Mouse (Mus musculus): ENCODE measurements around the gene A530016L24Rik. TPM values are rescaled to one million over a fixed set of nuclear protein-coding genes. Genes with fewer than 3 reads are reported as not detected.
A peak's percentile ranks its signal among the peaks of the same experiment; 100 is the strongest.

The A530016L24Rik gene
- total and polyA plus RNA-seq, 3 experiments: not detected

- H3K79me2 ChIP-seq (replicated peaks; ENCODE audit: control insufficient read depth, extremely low read depth, insufficient read depth, poor library complexity, severe bottlenecking): no peaks in the 10 kb centered on the region
- DNase-seq (ENCODE audit: extremely low read depth): no peak
- peaks cover 9 to 41% of the 10 kb centered on the region in 2 experiments for H3K4me1 ChIP-seq (ENCODE audit: control insufficient read depth in 1 of 2, insufficient read depth in 2 of 2)
- H3K9ac ChIP-seq (ENCODE audit: insufficient read depth, low read depth): no peak overlapping the region
- no peaks in the 10 kb centered on the region for H3K27me3 ChIP-seq (replicated peaks)
- no peak overlapping the region for H3K27ac ChIP-seq (ENCODE audit: insufficient read depth, low read depth)
- no peak overlapping the region for H3K4me2 ChIP-seq (ENCODE audit: insufficient read depth, low read depth, poor library complexity, severe bottlenecking)
- in situ Hi-C loops (cut with MboI; ENCODE audit: low pct_ligation_motif_present, low pct_unique_long_range_greater_than_20kb, low sequenced_read_pairs): no loop called here
- no peak overlapping the region for H3K4me3 ChIP-seq (replicated peaks in 1 of 3; ENCODE audit: low read depth in 2 of 3, low read length in 2 of 3, poor library complexity in 1 of 3)
- dilution Hi-C loops (cut with MboI; ENCODE audit: extremely low pct_ligation_motif_present, extremely low pct_unique_long_range_greater_than_20kb, low sequenced_read_pairs): no loop called here
- no peaks in the 10 kb centered on the region for H3K36me3 ChIP-seq (replicated peaks in 1 of 2; ENCODE audit: control insufficient read depth in 1 of 2, insufficient read depth in 1 of 2, low read length in 1 of 2)
- H3K9me3 ChIP-seq (replicated peaks; ENCODE audit: low read length): no peaks in the 10 kb centered on the region
- TF ChIP-seq ZKSCAN1 (IDR thresholded peaks at IDR 0.05; ENCODE audit: borderline replicate concordance, low read depth, low read length) (no peak), CTCF (conservative IDR thresholded peaks at IDR 0.05 in 1 of 2, IDR thresholded peaks at IDR 0.05 in 1 of 2; ENCODE audit: low read depth in 2 of 2, low read length in 2 of 2) (peak; percentile 24 to 28; a peak in 1 of 4 replicates), UBTF (IDR thresholded peaks at IDR 0.05; ENCODE audit: low read depth, low read length) (no peak), POLR2AphosphoS2 (IDR thresholded peaks at IDR 0.05; ENCODE audit: low read depth, low read length) (no peak)
Measured at GRCm38 (mm10) chr12:112549287-112549686, 60.0 kb downstream of the A530016L24Rik start.

Other genes with a start within 250 kb of the A530016L24Rik start
- not detected in 2 replicates for gene Tmem179, start 27.3 kb downstream of the A530016L24Rik start, total RNA-seq (2012; rRNA removed)
- gene Tmem179, start 27.3 kb downstream of the A530016L24Rik start, total RNA-seq (2014; rRNA removed): not detected in 2 replicates
- not detected in 2 replicates for gene Tmem179, start 27.3 kb downstream of the A530016L24Rik start, polyA plus RNA-seq (2012; ENCODE audit: insufficient read length, low read depth)
- 29.7 and 36.6 TPM in 2 replicates for gene Inf2, start 99.3 kb downstream of the A530016L24Rik start, total RNA-seq (2012; rRNA removed)
- gene Inf2, start 99.3 kb downstream of the A530016L24Rik start, total RNA-seq (2014; rRNA removed): 13.5 and 13.9 TPM in 2 replicates
- gene Inf2, start 99.3 kb downstream of the A530016L24Rik start, polyA plus RNA-seq (2012; ENCODE audit: insufficient read length, low read depth): 129 and 131 TPM in 2 replicates
- gene Adssl1, start 130.6 kb downstream of the A530016L24Rik start, total RNA-seq (2012; rRNA removed): 9.4 and 10.7 TPM in 2 replicates
- gene Adssl1, start 130.6 kb downstream of the A530016L24Rik start, total RNA-seq (2014; rRNA removed): 10.2 and 11.8 TPM in 2 replicates
- 29.4 and 37.1 TPM in 2 replicates for gene Adssl1, start 130.6 kb downstream of the A530016L24Rik start, polyA plus RNA-seq (2012; ENCODE audit: insufficient read length, low read depth)
- 137 and 149 TPM in 2 replicates for gene Siva1, start 155.2 kb downstream of the A530016L24Rik start, total RNA-seq (2012; rRNA removed)
- gene Siva1, start 155.2 kb downstream of the A530016L24Rik start, total RNA-seq (2014; rRNA removed): 78.1 and 81.9 TPM in 2 replicates
- gene Siva1, start 155.2 kb downstream of the A530016L24Rik start, polyA plus RNA-seq (2012; ENCODE audit: insufficient read length, low read depth): 135 and 158 TPM in 2 replicates
- 66.6 and 79.9 TPM in 2 replicates for gene Akt1, start 185.4 kb downstream of the A530016L24Rik start, total RNA-seq (2012; rRNA removed)
- 69.8 and 74.4 TPM in 2 replicates for gene Akt1, start 185.4 kb downstream of the A530016L24Rik start, total RNA-seq (2014; rRNA removed)
- gene Akt1, start 185.4 kb downstream of the A530016L24Rik start, polyA plus RNA-seq (2012; ENCODE audit: insufficient read length, low read depth): 144 and 178 TPM in 2 replicates
- 0.30 and 0.63 TPM in 2 replicates for gene Zbtb42, start 189.4 kb downstream of the A530016L24Rik start, total RNA-seq (2012; rRNA removed)
- not detected in 2 replicates for gene Zbtb42, start 189.4 kb downstream of the A530016L24Rik start, total RNA-seq (2014; rRNA removed)
- 0.08 and 0.11 TPM in 2 replicates for gene Zbtb42, start 189.4 kb downstream of the A530016L24Rik start, polyA plus RNA-seq (2012; ENCODE audit: insufficient read length, low read depth)
- 30.6 and 39.1 TPM in 2 replicates for gene Cep170b, start 231.0 kb downstream of the A530016L24Rik start, total RNA-seq (2012; rRNA removed)
- 44.4 and 48.1 TPM in 2 replicates for gene Cep170b, start 231.0 kb downstream of the A530016L24Rik start, total RNA-seq (2014; rRNA removed)
- gene Cep170b, start 231.0 kb downstream of the A530016L24Rik start, polyA plus RNA-seq (2012; ENCODE audit: insufficient read length, low read depth): 44.4 and 63.1 TPM in 2 replicates

All from CH12.LX (cell line).